Comparison of ENCODE assay signal across 17 mouse cellular contexts in the genomic region with DNA sequence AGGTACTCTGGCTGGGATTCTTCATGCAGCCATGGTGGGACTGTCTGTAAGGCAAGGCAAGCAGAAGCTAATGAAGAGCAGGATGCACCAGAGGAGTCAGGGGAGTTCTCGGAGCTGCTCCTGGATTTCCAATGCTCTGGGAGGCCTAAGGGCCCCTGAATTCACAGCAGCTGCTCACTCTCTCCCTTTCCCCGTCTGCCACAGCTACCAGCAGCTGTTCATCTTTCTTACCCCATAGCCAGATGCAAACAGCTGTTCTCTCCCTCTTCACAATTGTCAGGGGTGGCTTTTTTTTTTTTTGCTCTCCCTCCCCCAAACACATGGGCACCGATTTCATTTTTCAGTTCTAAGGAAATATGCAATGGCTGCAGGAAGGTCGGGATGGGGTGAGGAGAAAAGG. TPM values are rescaled to one million over a fixed set of nuclear protein-coding genes. Genes with fewer than 3 reads are reported as not detected.
DNase-seq lines count a peak whose midpoint lies in the region; ATAC-seq lines count a peak whose summit lies in the region.
"Had no signal": no experiment of that assay in that cellular context is flagged by ENCODE, and none has a peak within 500 bp of the region (broad histone marks: within the 10 kb centered on the region; RNA-seq: fewer than 3 reads in every experiment).

No protein-coding gene starts in this region.

- H3K4me1 ChIP-seq in kidney, embryonic 15.5 days: no peaks in the 10 kb centered on the region
- peaks cover 9% of the 10 kb centered on the region for H3K4me1 ChIP-seq in lung, embryonic 16.5 days (replicated peaks; ENCODE audit: control insufficient read depth, insufficient read depth, low read length)
- H3K4me1 ChIP-seq in midbrain, embryonic 11.5 days (ENCODE audit: control insufficient read depth, insufficient read depth, low read length): no peaks in the 10 kb centered on the region
- H3K4me1 ChIP-seq: forebrain, embryonic 12.5 days; hindbrain, embryonic 10.5 days; neural tube, embryonic 13.5 days had no signal

- H3K4me2 ChIP-seq in kidney, embryonic 15.5 days: no peak overlapping the region
- H3K4me2 ChIP-seq in lung, embryonic 16.5 days (ENCODE audit: low read depth, low read length): no peak overlapping the region
- H3K4me2 ChIP-seq in midbrain, embryonic 11.5 days: no peak overlapping the region
- H3K4me2 ChIP-seq: embryonic facial prominence, embryonic 15.5 days; forebrain, embryonic 12.5 days; liver, embryonic 11.5 days; neural tube, embryonic 13.5 days had no signal

- H3K9ac ChIP-seq in kidney, embryonic 15.5 days: no peak overlapping the region
- H3K9ac ChIP-seq in lung, embryonic 16.5 days (ENCODE audit: low read length): no peak overlapping the region
- no peak overlapping the region for H3K9ac ChIP-seq in midbrain, embryonic 11.5 days (ENCODE audit: low read length)
- H3K9ac ChIP-seq: embryonic facial prominence, embryonic 15.5 days; forebrain, embryonic 12.5 days; neural tube, embryonic 13.5 days had no signal

- no peaks in the 10 kb centered on the region for H3K9me3 ChIP-seq in kidney, embryonic 15.5 days (replicated peaks)
- H3K9me3 ChIP-seq in lung, embryonic 16.5 days (ENCODE audit: control insufficient read depth, low read length): no peaks in the 10 kb centered on the region
- no peaks in the 10 kb centered on the region for H3K9me3 ChIP-seq in midbrain, embryonic 11.5 days (ENCODE audit: control insufficient read depth, low read length)
- H3K9me3 ChIP-seq: embryonic facial prominence, embryonic 15.5 days; forebrain, embryonic 12.5 days; hindbrain, embryonic 10.5 days; neural tube, embryonic 13.5 days had no signal

- no peak overlapping the region for H3K4me3 ChIP-seq in kidney, embryonic 15.5 days (replicated peaks)
- no peak overlapping the region for H3K4me3 ChIP-seq in lung, embryonic 16.5 days (ENCODE audit: low read length)
- no peak overlapping the region for H3K4me3 ChIP-seq in midbrain, embryonic 11.5 days (ENCODE audit: low read depth, low read length)
- H3K4me3 ChIP-seq: embryonic facial prominence, embryonic 15.5 days; forebrain, embryonic 12.5 days; hindbrain, embryonic 10.5 days; neural tube, embryonic 13.5 days had no signal

- H3K36me3 ChIP-seq in kidney, embryonic 15.5 days: no peaks in the 10 kb centered on the region
- H3K36me3 ChIP-seq in lung, embryonic 16.5 days (ENCODE audit: control insufficient read depth, insufficient read depth, low read length): no peaks in the 10 kb centered on the region
- H3K36me3 ChIP-seq in midbrain, embryonic 11.5 days (ENCODE audit: control insufficient read depth, insufficient read depth, low read length): no peaks in the 10 kb centered on the region
- H3K36me3 ChIP-seq: embryonic facial prominence, embryonic 15.5 days; forebrain, embryonic 12.5 days; G1E; hindbrain, embryonic 10.5 days; neural tube, embryonic 13.5 days had no signal

- peak; percentile 58 for ATAC-seq in kidney, embryonic 15.5 days (replicated peaks; ENCODE audit: low FRiP score)
- peak; percentile 66 for ATAC-seq in lung, embryonic 16.5 days (ENCODE audit: low read depth)
- ATAC-seq in midbrain, embryonic 11.5 days (ENCODE audit: low FRiP score): no peak
- ATAC-seq: midbrain, embryonic 16.5 days had no signal

- no peak overlapping the region for H3K27ac ChIP-seq in kidney, embryonic 15.5 days
- no peak overlapping the region for H3K27ac ChIP-seq in lung, embryonic 16.5 days (ENCODE audit: low read length)
- no peak overlapping the region for H3K27ac ChIP-seq in midbrain, embryonic 11.5 days (ENCODE audit: low read depth, low read length)
- H3K27ac ChIP-seq: embryonic facial prominence, embryonic 15.5 days; forebrain, embryonic 12.5 days; hindbrain, embryonic 10.5 days; neural tube, embryonic 13.5 days had no signal

- H3K27me3 ChIP-seq in kidney, embryonic 15.5 days: no peaks in the 10 kb centered on the region
- no peaks in the 10 kb centered on the region for H3K27me3 ChIP-seq in lung, embryonic 16.5 days (ENCODE audit: control insufficient read depth, insufficient read depth, low read depth, low read length)
- no peaks in the 10 kb centered on the region for H3K27me3 ChIP-seq in midbrain, embryonic 11.5 days (ENCODE audit: control insufficient read depth, insufficient read depth, low read length)
- H3K27me3 ChIP-seq: embryonic facial prominence, embryonic 15.5 days; forebrain, embryonic 12.5 days; neural tube, embryonic 13.5 days had no signal

- 48% methylated on average over 4 of the region's 4 CpGs for WGBS in kidney, embryonic 15.5 days
- WGBS in lung, embryonic 16.5 days: 32% methylated on average over 4 of the region's 4 CpGs
- 64% methylated on average over 4 of the region's 4 CpGs for WGBS in midbrain, embryonic 11.5 days

- DNase-seq in kidney, adult 11 months: no peak
- peak; percentile 11 for DNase-seq in retina, postnatal 1 day
- DNase-seq in retina, embryonic 14.5 days (ENCODE audit: low spot score): no peak
- no peak for DNase-seq in midbrain, embryonic 11.5 days (ENCODE audit: low spot score, missing footprints)
- DNase-seq in frontal cortex, postnatal 14 days (ENCODE audit: low spot score in 2 of 2): no peak
- DNase-seq: cerebellum, adult 11-12 months; cerebellum, postnatal 36 days; thymus, adult 2 months had no signal

RNA-seq across cellular contexts. Expression of a gene that starts 42.2 kb away (rescaled TPM):
- polyA plus RNA-seq in kidney, embryonic 15.5 days (2015; fragmentation: Nextera tagmentation; extraction: Ambion mirVana): 27.7 and 32.8 TPM in 2 replicates
- 128 and 141 TPM in 2 replicates for polyA plus RNA-seq in lung, embryonic 16.5 days (2015; fragmentation: Nextera tagmentation; extraction: Ambion mirVana)
- 0.72 and 0.75 TPM in 2 replicates for polyA plus RNA-seq in midbrain, embryonic 11.5 days (2014; fragmentation: Nextera tagmentation; extraction: Ambion mirVana)
- polyA plus RNA-seq: G1E had no signal

Comparison
In these comparisons a context has a peak if more than half of its experiments do, and no peak if none do; other contexts are left out.
1. RNA of a gene that starts 42.2 kb away (polyA plus RNA-seq): 128 to 141 TPM in lung, embryonic 16.5 days and 27.7 to 32.8 TPM in kidney, embryonic 15.5 days; 0.72 to 0.75 TPM in midbrain, embryonic 11.5 days; every median in the first group is over 10 times any median in the second.